Mouse (Mus musculus) neural tube, embryonic 10.5 days (tissue): ENCODE results near the gene Ltbp1.

Experiments used
- DNase-seq: peaks from one replicate; pipeline ENCODE4 v3.0.0-alpha.2; 2017; ENCODE audit warnings: low spot score; ENCODE audit errors: extremely low spot score

The Ltbp1 gene

DNA sequence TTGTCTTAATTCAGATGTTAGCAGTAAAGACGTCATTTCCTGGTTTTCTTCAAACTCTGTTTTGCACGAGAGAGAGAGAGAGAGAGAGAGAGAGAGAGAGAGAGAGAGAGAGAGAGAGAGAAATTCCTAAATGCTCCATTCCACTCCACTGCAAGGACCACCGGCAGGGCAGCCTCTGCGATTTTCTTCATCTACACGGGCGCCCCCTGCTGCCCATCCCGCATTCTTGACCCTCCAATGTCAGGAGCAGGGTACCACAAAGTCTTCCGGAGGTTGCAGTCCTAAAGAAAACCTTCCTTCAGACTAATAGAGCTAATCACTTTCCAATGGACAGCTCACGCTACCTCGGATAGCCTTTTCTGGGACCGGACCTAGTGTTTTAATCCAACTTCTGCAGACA, 548 bp upstream of the Ltbp1 start:
- DNase-seq, result peak; percentile 86

DNA sequence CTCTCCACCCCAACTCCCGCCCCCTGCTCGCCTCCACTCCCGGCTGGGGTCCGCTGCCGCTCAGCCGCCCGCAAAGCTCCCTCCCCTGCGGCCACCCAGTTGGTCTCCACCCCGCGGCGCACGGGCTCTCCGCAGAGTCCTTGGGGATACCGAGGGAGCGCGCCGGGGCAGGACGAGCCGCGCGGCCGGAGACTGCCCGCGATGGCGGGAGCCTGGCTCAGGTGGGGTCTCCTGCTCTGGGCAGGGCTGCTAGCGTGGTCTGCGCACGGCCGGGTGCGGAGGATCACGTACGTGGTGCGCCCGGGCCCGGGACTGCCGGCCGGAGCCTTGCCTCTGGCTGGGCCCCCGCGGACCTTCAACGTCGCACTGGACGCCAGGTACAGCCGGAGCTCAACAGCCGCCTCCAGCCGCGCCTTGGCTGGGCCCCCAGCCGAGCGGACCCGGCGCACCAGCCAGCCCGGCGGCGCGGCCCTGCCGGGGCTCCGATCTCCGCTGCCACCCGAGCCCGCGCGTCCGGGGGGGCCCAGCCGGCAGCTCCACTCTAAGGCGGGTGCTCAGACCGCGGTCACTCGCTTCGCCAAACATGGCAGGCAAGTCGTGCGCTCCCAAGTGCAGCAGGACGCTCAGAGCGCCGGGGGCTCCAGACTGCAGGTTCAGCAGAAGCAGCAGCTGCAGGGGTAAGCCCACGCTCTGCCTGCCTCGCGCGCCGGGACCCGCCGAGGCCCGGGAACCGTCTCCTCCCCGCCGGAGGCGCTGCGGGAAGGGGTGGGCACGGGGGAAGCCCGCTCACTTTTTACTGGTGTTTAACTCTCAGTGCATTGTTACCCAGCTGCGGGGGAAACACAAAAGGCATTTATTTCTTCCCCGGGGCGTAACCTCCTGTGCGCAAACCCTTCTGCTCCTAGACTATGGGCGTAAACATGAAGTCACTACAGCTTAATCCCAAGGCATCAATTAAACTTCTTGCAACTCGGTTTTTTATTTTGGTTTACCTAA, 615 bp downstream of the Ltbp1 start:
- peak; percentile 84 for DNase-seq

DNA sequence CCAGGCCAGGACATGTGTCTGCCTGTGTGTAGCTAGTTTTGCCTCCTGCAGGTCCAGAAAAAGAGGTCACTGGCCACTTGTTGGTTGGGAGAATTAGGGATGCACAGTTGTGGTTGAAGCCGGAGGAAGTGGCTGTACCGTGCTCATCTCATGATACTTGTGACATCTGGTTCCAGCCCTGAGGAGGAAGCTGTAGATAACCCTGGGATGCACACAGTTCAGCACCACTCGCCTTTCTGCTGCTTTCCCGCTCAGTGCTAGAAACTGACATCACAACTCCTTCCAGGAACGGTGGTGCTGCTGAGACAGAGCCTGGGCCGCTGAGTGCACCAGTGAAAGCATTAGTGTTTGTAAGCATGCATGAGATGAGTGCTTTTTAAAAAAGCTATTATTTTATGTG, 5.6 kb downstream of the Ltbp1 start:
- no peak for DNase-seq

DNA sequence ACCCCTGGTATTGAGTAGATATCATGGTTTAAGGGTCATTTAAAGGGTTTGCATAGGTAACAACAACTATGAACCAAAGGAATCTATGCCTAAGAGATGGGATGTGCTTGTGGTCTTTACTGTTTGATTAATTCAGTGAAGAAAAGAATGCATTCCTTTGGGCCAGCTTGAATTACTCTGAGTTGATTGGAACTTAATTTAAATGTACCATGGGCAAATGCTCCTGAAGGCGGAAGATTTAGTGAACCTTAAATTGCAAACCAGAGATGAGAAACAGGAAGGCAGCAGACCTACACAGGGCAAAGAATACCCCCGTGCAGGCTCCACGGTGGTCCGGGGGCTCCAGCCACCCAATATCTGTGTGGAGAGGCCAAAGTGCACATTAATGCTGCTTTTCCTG, 7.8 kb downstream of the Ltbp1 start:
- no peak for DNase-seq

DNA sequence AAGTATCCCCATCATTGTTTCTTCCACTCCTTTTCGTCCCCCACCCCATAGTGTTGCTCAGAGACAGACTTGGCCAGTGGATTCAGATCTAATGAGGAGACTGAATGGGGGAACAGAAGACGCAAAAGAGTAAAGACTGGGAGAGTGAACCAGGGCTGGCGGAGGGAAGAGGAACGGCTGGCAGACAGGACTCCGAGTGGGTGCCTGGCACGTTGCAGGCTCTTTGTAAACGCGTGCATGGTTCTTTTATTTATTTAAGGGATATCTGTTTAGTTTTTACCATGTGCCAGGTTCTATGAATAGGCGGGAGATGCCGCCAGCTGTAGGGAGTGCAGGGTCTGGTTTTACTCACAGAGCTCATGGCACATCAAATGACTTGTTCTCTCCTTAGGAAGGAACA, 8.5 kb downstream of the Ltbp1 start:
- peak; percentile 23 for DNase-seq

DNA sequence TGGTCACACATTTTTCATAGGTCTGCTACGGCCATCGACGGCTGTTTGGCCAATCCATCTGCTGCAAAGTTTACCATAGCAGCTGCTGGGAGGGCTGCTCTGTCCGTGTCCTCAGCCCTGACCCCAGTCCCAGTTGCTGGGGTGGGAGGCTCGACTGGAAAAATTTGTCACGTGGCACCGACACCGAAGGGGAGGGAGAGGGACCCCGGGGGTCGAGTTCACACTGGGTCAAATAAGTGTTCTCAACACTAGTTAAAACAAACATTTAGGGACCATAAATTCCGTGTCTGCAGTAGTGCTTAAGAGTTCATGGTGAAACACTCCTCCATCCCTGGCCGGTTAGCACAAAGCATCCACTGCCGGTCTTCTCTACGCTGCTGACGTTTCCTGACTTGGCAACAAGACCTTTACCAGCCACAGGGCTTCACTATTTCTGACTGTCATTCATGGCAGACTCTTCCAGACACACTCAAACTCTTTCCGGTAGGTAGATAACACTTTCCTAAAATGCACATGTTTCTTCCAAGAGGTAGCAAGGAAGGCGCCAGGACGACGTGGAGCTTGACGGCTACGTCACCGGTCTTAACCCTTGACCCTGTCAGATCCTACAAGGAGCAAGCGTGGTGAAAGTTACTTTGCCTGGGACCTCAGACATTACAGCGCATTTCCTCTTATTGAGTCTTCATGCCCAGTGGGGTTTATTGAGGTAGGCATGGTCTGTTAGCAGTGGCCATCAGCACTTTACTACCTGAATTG, 9.4 kb downstream of the Ltbp1 start:
- DNase-seq, result peak; percentile 60

DNA sequence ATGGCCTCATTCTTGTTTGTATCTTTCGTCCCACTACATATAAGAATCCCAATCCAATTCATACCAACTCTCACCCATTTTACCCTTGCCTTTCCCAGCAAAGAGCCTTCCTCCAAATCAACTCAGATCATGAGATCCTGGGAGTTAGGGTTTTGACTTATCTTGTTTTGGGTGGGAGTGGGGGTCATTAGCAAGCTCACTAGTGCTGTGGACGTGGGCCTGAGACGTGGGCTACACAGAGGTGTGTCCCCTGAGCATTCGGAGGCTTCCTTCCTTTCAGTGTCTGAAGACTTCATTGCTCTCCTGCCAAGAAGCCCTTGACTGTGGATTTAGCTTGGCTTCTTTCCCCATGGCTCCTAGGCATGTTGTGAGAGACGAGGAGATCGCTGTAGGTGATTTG, 10.2 kb downstream of the Ltbp1 start:
- DNase-seq, result no peak

DNA sequence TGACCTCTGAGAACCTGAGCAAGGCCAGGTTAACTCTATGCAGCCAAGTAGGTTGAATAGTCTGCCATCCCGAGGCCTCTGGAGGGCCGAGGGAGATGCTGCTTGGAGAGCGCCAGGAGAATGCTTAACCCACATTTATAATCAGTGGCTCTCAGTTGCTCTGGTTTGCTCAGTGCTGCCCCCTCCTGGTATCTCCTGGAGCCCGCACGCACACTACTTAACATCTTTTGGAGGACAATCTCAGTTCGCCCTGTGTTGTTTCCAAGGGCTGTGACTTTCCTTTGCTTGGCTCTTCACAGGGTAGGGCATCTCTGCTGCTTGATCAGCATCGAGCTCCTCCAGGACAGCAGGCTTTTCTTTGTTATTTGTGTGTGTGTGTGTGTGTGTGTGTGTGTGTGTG, 12.1 kb downstream of the Ltbp1 start:
- peak; percentile 53 for DNase-seq

DNA sequence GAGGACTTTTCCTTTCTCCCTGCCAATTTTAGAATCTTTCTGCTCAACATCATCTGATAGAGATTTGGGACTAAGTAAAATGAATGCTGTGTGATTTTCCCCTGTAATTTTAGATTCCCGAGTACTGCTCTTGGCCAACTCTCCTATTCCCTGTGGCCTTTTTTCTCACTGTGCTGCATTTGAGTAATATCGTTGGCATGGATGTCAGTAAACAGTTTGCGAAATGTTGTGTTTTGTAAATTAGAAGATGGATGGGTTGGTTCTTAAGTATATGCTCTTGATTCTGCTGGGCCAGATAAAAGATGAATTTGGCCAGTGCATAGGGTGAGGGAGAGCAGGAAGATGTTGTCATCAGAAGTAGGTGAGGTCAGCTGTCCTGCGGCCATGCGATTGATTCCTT, 12.8 kb downstream of the Ltbp1 start:
- no peak for DNase-seq

DNA sequence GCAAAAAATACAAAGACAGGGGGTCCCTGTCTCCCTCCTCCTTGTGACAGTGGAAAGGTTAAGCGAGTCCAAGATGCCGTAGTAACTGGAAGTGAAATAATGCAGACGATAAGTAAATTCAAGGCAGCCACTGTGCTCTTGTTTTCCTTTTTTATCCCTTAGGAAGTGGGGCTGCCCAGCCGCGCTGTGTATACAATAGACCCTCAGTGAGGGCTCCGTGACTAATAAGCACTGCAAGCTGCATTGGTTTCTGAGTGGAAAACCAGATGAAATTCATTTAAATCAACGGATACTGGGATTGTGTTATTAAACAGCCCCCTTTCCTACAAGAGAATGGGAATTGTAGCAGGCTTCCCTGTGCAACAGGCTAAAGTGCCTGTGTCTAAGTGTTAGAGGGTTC, 14.7 kb downstream of the Ltbp1 start:
- no peak for DNase-seq

DNA sequence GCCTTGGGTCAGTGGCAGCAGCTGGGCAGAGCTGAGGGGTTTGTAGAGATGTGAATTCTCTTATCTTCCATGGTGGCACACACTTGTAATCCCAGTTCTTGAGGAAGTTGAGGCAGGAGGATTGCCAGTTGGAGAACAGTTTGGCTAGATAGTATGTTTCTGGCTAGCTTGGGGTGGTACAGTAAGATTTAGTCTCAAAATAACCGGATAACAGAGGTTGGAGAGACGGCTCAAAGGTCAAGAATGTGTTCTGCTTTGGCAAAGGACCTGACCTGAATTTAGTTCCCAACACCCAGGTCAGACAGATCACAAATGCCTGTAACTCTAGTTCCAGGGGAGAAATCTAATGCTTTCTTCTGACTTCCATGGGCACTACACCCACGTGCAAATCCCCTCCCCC, 15.3 kb downstream of the Ltbp1 start:
- DNase-seq, result no peak

DNA sequence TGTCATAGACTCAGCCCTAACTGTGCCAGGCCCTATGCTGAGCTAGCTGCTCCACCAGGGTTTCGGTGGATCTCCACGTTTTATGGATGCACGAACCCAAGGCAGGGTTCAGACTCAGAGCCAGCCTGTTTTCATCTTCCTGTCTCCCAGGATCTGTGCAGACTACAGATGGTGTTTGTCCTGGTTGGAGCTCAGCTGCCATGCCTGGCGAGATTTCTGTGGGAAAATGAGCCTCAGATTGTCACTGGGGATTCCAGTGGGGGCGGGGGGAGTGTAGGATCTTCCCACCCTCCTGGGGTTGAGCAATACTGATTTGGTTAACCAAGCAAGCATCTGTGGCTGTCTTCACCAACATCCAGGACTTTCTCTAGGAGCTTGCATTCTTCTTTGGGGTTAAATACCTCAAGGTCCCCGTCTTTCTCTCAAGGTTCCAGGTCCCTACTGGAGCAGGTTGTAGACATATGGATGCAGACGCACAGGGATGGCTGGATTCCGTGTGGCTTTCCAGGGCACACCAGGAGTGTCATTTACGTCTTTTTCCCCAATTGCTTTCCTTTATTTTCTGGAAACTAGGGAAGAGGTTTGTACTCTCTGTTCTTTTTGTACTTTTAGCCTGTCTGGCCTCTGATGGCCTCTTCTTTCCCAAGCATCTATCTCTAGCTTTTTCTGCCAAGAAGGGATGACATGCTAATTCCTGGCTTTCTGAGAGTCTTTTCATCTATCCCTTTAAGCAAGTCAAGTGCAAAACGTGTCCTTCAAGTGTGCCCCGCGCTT, 22.2 kb downstream of the Ltbp1 start:
- DNase-seq, result no peak

DNA sequence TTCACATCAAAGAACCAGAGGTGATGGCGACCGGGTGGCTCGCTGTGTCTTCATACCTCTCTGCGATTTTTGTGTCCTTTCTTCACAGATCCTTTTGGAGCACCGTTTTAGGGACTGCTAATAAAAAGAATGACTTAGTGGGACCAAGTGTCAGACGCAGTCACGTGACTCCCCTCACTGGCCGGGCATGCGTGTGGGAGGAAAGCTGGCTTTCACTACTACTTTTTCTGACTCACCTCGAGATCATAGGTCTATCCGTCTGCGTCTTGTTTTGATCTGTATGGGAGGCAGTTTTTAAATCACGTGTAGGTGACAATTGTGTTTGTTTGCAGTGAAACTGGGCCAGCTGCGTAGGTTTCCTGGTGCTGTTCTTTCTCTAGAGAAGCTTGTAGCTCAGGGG, 28.0 kb downstream of the Ltbp1 start:
- DNase-seq, result no peak

DNA sequence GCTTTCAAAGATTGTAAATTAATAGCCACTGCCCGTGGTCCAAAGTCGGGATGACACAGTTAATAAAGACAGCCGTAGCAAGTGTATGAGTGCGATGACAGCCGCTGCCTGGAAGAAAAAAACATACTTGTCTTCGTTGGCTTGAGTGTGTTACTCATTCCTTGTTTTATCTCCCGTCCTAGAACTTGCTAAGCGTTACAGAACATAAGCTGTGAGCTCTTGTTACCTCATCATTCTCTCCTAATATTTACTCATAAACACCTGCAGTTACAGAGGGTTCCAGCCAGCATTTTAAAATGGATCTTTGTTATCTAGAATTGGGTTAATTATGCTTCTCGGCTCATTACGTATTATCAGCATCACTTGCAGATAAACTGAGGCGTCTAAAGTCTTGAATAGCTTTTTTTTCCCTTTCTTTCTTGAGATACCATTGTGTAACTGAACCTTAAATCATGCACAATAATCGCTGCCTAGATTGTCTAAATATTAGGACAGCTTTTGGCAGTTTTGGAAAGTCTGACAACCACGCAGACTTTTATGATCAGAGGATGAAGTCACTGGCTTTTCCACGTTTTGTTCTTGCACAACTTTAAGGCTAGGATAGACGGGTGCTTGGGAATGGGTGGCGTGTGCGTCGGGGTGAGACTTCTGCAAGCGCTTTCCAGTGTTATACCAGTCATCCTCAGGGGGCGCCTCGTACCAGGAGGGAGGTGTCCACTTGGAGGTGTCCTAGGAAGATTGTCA, 28.7 kb downstream of the Ltbp1 start:
- DNase-seq, result no peak

DNA sequence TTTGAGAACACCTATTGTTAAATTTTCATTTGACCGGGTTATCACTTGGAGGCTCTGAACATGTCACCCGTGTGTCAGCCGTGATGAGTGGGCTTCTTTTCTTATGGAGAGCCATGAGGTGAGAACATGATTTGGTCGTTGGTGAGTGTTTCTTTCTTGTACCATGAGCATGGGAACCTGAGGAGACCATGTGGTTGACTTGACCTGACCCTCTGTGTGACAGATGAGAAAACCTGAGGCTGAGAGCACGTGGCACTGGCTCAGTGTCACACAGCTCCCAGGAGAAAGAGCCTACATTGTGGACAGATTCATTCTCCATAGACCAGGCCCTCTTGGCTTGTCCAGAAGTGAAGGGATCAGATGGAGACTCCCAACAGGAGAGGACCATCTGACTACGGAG, 31.5 kb downstream of the Ltbp1 start:
- no peak for DNase-seq

DNA sequence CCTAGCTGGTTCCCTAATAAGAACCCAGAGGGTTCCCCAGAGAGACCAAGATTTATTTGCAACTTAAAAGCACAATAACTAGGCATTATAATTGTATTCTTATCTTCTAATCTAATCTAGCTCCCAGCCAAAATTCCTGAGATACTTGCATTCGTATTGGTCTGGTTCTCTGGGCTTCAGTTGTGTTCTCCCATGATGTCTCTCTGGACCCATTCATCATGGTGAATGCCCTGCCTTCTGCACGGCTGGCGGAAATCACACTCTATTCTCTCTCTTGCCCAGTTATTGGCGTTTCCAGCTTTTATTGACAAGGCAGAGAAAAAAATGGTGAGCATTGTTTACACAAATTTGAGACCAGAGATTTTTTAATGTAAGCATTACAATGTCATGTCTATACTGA, 33.6 kb downstream of the Ltbp1 start:
- DNase-seq, result no peak

DNA sequence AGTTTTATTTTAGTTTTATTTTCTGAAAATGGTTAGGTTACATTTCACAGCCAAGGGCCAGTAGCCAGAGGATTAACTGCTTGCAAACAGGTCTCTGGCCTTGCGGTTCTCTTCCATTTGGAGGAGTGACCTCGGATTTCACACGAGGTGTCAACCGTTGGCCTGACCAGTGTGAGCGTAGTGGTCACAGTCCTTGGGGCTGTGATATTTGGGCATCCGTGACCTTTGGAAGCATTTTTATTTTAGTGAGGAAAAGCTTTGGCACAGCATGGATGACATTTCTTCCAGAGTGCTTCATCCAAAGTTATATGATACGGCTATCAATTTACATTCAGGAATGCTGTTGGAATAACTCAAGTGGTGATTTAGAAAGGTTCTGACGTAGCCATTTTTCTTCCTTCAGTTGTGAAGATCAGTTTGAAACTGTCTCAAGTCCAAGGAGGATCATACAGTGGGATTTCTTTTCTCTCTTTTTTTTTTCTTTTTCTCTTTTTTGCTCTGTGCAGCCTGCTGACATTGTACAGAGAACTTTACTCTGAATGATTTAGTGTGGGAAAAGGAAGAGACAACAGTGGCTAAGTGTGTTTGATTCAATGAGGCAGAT, 44.1 kb downstream of the Ltbp1 start:
- DNase-seq, result no peak

DNA sequence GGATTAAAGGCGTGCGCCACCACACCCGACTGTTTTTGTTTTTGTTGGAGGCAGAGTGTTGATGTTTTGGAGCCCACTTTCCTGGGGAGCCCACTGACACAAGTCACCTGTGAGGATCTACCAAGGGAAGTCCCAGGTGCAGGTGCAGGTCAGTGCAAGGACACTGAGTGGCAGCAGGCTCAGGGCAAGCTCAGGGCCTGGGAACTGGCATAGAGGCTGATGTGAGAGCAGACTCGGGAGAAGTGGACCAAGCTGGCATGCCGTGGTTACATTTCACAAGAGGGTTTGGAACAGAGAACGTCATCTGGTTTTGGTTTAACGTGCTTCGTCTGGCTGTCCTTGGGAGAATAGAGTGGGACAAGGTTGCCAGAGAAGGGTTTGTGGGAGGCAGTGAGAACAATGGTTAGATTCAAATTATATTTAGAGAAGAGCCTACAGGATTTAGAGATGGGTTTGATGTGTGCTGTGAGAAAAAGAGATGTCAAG, 46.1 kb downstream of the Ltbp1 start:
- no peak for DNase-seq

DNA sequence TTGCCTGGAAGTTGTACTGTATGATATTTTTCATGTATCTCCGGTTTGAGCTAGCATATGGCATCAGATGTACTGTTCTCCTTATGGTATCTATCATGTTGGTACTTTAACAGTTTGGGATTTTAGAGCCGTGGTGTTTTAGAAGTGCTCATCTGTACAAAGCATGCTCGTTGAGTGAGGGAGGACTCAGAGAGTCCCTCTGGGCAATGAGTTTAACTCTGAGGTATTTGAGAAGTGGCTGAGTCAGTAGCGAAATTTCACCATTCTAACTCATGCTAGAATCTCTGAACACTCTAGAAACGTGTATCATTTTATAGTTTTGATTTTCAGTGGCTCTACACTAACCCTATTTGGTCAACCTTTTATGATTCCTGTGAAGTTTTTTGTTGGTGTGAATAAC, 49.9 kb downstream of the Ltbp1 start:
- DNase-seq, result no peak

DNA sequence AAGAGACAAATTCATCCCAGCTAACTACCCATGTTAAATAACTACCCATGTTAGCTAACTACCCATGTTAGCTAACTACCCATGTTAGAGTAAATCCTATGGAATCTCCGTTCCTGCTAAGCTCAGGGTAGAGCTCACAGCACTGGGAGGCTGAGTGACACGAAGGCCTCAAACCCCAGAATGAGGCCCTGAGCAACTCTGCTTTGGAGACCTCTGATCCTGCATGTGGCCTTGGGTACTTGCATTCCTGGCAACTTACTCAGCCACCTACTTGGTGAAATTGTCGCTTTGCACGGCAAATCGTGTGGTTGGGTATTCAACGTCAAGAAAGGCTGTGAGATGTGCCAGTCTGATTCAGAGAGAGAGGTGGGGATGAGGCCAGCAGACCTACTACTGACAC, 50.6 kb downstream of the Ltbp1 start:
- DNase-seq, result no peak

DNA sequence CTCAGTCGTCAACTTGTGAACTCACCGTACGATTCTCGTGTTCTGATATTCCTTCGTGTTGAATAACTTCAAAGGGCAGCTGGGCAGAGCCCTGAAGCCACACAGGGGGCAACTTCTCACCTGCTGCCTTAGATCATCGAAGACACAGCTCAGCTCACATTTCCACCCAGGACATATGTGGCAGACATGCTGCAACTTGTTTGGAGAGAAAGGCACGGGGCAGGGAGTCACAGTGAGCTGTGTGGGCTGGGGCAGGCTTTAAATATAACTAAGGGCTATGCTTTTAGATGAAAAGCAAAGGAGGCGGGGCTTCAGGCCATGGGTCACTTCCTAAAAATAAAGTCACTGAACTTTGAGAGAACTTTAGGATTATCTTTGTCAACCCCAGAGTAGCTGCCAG, 51.3 kb downstream of the Ltbp1 start:
- DNase-seq, result no peak
